Mouse (Mus musculus) Patski (cell line): ENCODE results near the gene Fcna. TPM values are rescaled to one million over a fixed set of nuclear protein-coding genes. Genes with fewer than 3 reads are reported as not detected.
A peak's percentile ranks its signal among the peaks of the same experiment; 100 is the strongest.

Source experiments
- ATAC-seq: fragments of 100-300 bp; one replicate; pipeline ENCODE4 v1.8.0; 2021
- CTCF ChIA-PET: fragments of 350-600 bp; sonication (Branson Sonifier 250); formaldehyde crosslinking; loops from one replicate; lab custom pipeline; 2022; ENCODE audit warnings: inconsistent platforms; lab: Charles Lee
- POLR2A ChIA-PET: fragments of 350-600 bp; sonication (Branson Sonifier 250); formaldehyde crosslinking; loops from one replicate; lab custom pipeline; 2022; ENCODE audit warnings: antibody characterized with exemption, inconsistent platforms; lab: Charles Lee
- DNase-seq: peaks from one replicate; pipeline ENCODE4 v3.0.0-alpha.2; 2011; ENCODE audit warnings: low read depth, low spot score
- H3K27me3 ChIP-seq: fragments of 371-371 bp; one replicate; pipeline ENCODE4 v1.5.1; 2021
- CTCF ChIP-seq: fragments of 100-300 bp; IDR thresholded peaks from one replicate; pipeline ENCODE4 v1.5.1; 2021
- in situ Hi-C: fragments of 300-500 bp; cut with MboI; formaldehyde crosslinking; loops from 3 replicates; pipeline ENCODE4 v1.11.1; 2018; ENCODE audit warnings: low pct_unique_long_range_greater_than_20kb, mixed read lengths
- polyA plus RNA-seq: library from polyadenylated mRNA; unstranded; gene quantifications from one replicate; pipeline ENCODE4 v1.2.3, GENCODE M21; 2021

Fcna gene
- polyA plus RNA-seq, result not detected

DNA sequence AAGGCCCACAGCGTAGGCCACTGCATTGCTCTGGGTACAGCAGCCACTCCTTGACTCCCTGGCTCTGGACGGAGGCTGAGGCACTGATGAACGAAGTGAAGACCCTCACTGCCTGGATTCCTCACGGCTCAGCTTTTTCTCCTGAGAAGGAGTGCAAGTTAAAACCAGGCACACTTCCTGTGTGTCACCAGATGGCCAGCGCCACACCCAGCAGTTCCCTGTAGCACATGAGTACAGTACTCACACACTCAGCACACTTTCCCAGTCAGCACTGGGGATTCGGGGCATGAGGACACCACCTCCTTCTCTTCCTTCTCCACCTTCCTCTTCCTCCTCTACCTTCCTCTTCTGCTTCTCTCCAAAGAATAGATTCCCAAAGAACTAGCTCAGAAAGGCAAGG is at the start of gene Fcna:
Gene Fcna, minus strand, starts transcription at position 220 of the 400 bp plus-strand sequence.
- ChIA-PET POLR2A (no interaction called here), CTCF (interaction anchor here (0.7 kb wide), 1 partner anchor 29 kb away, joined by 3 read pairs; no protein-coding TSS in a partner anchor)
- no peak for TF ChIP-seq CTCF
- in situ Hi-C loops, result no loop called here
- no peak for DNase-seq
- peaks cover 19% of the 10 kb centered on the region for H3K27me3 ChIP-seq
- ATAC-seq, result no peak

DNA sequence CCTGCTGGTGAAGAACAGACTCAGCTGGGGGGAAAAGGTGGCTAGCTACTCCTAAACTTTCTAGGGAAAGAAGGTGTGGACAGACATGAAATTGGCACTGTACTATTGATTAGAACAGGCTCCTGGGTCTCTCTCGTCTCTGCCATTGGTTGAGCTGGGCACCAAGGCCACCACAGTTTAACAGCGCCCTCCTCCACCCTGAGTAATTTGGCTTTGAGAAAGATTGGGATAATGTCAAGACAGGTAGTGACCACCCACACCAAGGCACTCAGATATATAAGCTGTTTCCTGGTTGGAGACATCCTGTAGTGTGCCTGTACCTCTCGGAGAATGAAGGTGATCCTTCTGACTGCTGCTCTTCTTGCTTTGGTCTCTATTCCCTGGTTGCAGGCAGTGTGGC is 48.7 kb upstream of the Fcna start, which contains the start of gene Lcn6:
Gene Lcn6, plus strand, starts transcription at position 301 of the 400 bp plus-strand sequence.
- peaks cover 23% of the 10 kb centered on the region for H3K27me3 ChIP-seq
- in situ Hi-C loops, result no loop called here
- ATAC-seq (no peak), DNase-seq (no peak)
- ChIA-PET POLR2A (no interaction called here), CTCF (interaction anchor here (1.5 kb wide), 1 partner anchor 16 kb away, joined by 4 read pairs; no protein-coding TSS in a partner anchor)
- no peak for TF ChIP-seq CTCF

DNA sequence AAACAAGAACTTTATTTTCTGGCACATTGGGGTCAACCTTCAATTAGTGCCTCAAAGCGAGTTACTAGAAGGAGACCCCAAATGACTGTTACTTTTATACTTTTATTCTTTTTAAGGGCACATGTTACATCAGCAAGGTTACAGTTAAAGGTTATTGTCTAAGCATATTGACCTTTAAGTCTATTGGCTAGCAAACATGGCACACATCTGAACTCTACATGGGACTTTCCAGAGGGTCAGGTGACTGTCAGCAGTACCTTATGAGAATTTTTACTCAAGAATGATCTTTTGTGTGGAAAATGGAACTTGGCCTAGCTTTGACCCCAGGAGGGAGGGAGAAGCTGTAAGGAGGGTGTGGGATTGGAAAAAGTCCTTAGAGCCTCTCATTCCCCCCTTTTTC is 38.7 kb upstream of the Fcna start:
- CTCF ChIA-PET, result no interaction called here
- in situ Hi-C loops, result no loop called here

DNA sequence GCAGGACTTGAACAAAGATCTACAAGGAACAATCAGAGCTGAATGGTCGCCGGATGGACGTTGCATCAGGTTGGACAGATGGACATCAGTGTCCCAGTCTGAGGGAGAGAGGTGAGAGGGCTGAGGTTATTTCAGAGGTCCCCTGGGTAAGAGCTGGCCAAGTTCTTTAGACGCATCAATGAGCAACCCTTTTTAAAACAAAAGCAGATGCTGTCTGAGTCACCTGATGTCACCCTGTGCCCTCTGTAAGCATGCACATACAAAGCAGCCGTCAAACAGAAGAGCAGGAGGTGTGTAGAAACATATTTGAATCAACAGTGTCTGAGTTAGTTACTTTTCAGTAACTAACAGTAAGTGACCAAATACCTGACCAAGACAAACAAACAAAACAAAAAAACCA is 36.3 kb upstream of the Fcna start:
- ChIA-PET CTCF (no interaction called here), POLR2A (no interaction called here)
- DNase-seq, result no peak
- no peak for TF ChIP-seq CTCF
- H3K27me3 ChIP-seq, result no peaks in the 10 kb centered on the region
- in situ Hi-C loops, result no loop called here
- no peak for ATAC-seq

More for the DNA sequence above, 38.7 kb upstream of the Fcna start:
- ATAC-seq, result no peak
- DNase-seq, result no peak
- TF ChIP-seq CTCF, result no peak
- H3K27me3 ChIP-seq, result peaks cover under 1% of the 10 kb centered on the region
- POLR2A ChIA-PET, result no interaction called here

DNA sequence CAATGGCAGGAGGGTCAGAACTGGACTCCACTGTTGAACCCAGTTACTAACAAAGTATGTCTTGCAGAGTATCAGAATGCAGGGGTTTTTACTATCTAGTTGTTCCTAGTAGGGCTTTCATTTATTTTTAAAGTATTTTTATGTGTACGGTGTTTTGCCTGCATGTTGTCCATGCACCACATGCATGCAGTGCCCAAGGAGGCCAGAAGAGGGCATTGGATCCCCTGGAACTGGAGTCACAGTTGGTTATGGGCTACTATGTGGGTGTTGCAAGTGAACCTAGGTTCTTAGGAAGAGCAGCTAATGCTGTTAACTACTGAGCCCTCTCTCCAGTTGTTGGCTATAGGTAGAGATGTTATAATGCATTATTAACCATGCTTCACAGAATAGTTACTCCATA is 35.7 kb upstream of the Fcna start:
- ATAC-seq, result no peak
- peak; percentile 83 for TF ChIP-seq CTCF
- no peak for DNase-seq
- H3K27me3 ChIP-seq, result no peaks in the 10 kb centered on the region
- CTCF ChIA-PET, result no interaction called here
- in situ Hi-C loops, result no loop called here
- POLR2A ChIA-PET, result no interaction called here

DNA sequence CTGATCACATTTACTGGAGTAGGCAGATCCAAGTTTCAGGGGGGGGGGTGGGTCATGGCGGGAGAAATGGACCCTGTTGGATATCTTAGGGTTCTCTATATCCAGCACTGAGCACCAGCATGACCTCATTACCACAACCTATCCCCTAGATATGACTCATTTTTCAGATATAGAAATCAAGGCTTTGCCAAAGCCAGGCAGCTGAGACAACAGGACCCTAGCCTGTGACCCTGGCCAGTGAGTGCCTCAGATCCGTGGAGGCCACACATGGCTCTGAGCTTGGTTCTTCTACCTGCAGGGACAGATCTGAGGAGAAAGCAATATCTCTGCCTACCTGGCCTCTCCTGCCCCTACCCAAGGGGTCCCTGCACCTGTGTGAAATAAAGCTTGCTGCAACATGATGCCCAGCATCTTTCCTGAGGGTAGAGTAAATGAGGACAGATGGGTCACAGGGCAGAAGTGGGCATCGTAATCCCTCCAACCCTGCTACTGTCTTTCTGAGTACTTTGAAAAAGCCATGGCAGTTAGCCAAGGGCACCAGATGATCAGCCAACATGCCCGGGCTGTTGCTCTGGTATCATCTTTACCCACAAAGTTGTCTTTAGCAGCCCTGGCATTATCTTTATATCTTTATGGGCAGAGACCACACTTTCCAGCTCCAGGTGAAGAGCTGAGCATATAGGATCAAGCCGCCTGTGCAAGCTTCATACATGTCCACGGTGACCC is 33.6 kb upstream of the Fcna start:
- ATAC-seq (no peak), DNase-seq (no peak)
- CTCF ChIA-PET, result interaction anchor here (1.4 kb wide), 1 partner anchor 43 kb away, joined by 3 read pairs; no protein-coding TSS in a partner anchor
- H3K27me3 ChIP-seq, result no peaks in the 10 kb centered on the region
- in situ Hi-C loops, result no loop called here
- POLR2A ChIA-PET, result no interaction called here
- no peak for TF ChIP-seq CTCF

DNA sequence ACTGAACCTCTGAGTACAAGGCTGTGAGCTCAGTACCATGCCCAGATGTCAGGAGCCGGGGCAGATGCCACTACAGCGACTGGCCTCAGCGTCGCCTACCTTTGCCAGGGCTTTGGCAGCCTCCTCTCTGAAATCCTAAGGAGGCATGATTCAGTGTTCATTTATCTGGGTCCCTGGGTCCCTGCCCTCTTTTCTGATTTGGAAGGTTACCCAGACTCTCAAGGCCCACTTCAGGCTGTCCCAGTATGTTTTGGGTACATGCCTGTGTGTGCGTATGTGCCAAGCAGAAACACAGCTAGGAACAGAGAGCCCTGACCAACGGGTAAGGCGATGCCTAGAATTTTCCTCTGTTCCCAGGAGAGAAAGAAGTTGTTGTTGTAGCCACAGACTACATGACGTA is 32.4 kb upstream of the Fcna start:
- no peak for TF ChIP-seq CTCF
- ATAC-seq (no peak), DNase-seq (no peak)
- H3K27me3 ChIP-seq, result no peaks in the 10 kb centered on the region
- in situ Hi-C loops, result no loop called here
- ChIA-PET CTCF (no interaction called here), POLR2A (no interaction called here)

DNA sequence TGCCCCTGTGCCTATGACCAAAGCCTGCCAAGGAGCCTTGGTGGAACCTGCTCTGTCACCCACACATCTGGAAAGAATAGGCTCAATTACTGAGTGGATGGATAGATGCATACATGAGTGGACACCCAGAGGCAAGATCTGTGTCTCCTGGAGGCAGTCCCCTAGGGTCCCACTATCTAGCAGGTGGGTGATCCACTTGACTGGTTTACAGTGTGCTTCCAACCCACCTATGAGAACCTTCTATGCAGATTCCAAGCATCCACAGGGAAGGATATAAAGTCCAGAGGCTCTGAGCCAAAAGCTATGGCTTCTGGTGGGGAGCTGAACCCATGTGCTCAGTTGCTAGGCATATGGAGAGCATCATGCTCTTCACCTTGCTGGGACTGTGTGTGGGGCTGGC is 29.8 kb upstream of the Fcna start, which contains the start of gene Lcn5:
Gene Lcn5, plus strand, starts transcription at position 301 of the 400 bp plus-strand sequence.
- CTCF ChIA-PET, result no interaction called here
- TF ChIP-seq CTCF, result no peak
- peaks cover 2% of the 10 kb centered on the region for H3K27me3 ChIP-seq
- POLR2A ChIA-PET, result no interaction called here
- in situ Hi-C loops, result no loop called here
- ATAC-seq (no peak), DNase-seq (no peak)

DNA sequence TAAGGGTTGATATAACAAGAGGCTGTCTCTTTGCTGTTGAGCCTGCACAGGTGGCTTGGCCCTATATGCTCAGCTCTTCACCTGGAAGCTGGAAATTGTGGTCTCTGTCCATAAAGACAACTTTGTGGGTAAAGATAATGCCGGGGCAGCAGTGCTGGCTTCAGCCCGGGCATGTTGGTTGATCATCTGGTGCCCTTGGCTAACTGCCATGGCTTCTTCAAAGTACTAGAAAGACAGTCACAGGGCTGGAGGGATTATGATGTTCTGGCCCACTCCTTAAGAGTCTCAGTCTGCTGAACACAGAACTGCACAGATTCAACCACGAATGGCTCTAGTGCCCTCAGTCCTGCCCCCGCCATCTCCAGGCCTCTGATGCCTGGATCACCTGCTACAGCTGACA is 29.4 kb upstream of the Fcna start:
- no peak for TF ChIP-seq CTCF
- in situ Hi-C loops, result no loop called here
- DNase-seq, result peak; percentile 48
- ChIA-PET CTCF (interaction anchor here (0.6 kb wide), 1 partner anchor 29 kb away, joined by 3 read pairs; the partner anchor contains the start of gene Fcna), POLR2A (no interaction called here)
- no peak for ATAC-seq
- peaks cover 6% of the 10 kb centered on the region for H3K27me3 ChIP-seq

DNA sequence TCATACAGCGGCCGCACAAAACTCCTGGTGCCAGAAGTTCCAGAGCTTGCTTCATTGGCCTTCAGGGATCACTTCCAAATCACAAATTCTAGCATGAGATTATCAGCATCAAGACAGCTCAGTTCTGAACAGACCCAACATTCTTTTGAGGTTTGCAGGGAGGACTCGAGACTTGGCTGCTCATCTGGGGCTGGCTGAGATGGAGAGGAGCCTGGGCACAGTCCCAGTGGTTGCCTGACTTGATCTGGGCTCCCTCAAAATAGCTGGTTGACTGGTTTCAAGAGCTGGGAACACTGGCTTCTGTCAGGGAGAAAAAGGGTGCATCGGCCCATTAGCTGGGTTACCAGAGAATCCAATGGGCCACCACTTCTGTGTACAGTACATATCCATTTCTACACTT is 28.9 kb upstream of the Fcna start:
- DNase-seq (no peak), ATAC-seq (no peak)
- peaks cover 9% of the 10 kb centered on the region for H3K27me3 ChIP-seq
- no peak for TF ChIP-seq CTCF
- ChIA-PET POLR2A (interaction anchor here (0.7 kb wide), 1 partner anchor 61 kb away, joined by 13 read pairs; no protein-coding TSS in a partner anchor), CTCF (interaction anchor here (0.6 kb wide), 1 partner anchor 29 kb away, joined by 3 read pairs; the partner anchor contains the start of gene Fcna)
- in situ Hi-C loops, result no loop called here

DNA sequence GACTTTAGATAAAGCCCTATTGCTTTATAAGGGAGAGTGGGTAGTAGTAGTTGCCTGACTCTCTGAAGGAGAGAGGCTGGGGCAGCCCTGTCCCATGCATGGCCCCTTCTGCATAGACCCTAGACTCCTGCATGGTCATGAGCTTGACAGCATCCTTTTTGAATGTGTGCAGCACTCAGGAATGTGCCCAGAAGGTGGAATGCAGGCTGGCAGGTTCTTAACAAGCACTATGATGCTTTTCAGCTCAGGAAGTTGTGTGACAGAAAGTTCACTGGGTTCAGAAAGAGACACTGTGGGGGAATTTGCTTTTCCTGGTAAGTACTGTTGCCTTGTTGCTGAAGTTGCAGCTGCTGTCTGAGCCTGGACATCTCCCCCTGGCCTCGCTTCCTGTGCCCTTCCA is 26.7 kb upstream of the Fcna start:
- ATAC-seq (no peak), DNase-seq (no peak)
- no peak for TF ChIP-seq CTCF
- POLR2A ChIA-PET, result no interaction called here
- peaks cover 12% of the 10 kb centered on the region for H3K27me3 ChIP-seq
- CTCF ChIA-PET, result interaction anchor here (1.1 kb wide), 1 partner anchor 16 kb away, joined by 3 read pairs; no protein-coding TSS in a partner anchor
- in situ Hi-C loops, result no loop called here
